Mouse (Mus musculus) midbrain, embryonic 14.5 days (tissue): ENCODE results near the gene Rmnd1. TPM values are rescaled to one million over a fixed set of nuclear protein-coding genes. Genes with fewer than 3 reads are reported as not detected.
A peak's percentile ranks its signal among the peaks of the same experiment; 100 is the strongest.

ENCODE experiments used
- ATAC-seq: fragments of 200-750 bp; cut with Nextera tagmentation; 2 replicates; pipeline ENCODE4 v1.8.0; 2017; ENCODE audit warnings: moderate number of reproducible peaks, moderate library complexity; ENCODE audit not compliant: low FRiP score, low TSS enrichment
- DNase-seq: peaks from one replicate; pipeline ENCODE4 v3.0.0-alpha.2; 2015
- H3K27ac ChIP-seq: fragments of 300-500 bp; sonication (generic); replicated peaks from 2 replicates; pipeline ENCODE4 v1.5.1; 2014; ENCODE audit warnings: mild to moderate bottlenecking, low read depth, low read length, moderate library complexity
- H3K27me3 ChIP-seq: fragments of 300-500 bp; sonication (generic); 2 replicates; pipeline ENCODE4 v1.6.1; 2014; ENCODE audit warnings: low read length, control low read depth, mixed read lengths; ENCODE audit not compliant: control insufficient read depth, insufficient read depth
- H3K36me3 ChIP-seq: fragments of 300-500 bp; sonication (generic); 2 replicates; pipeline ENCODE4 v1.6.1; 2014; ENCODE audit warnings: low read length, control low read depth; ENCODE audit not compliant: control insufficient read depth, insufficient read depth
- H3K4me1 ChIP-seq: fragments of 300-500 bp; sonication (generic); 2 replicates; pipeline ENCODE4 v1.6.1; 2014; ENCODE audit warnings: mild to moderate bottlenecking, antibody characterized with exemption, low read length, control low read depth; ENCODE audit not compliant: control insufficient read depth, insufficient read depth
- H3K4me2 ChIP-seq: fragments of 300-500 bp; sonication (generic); 2 replicates; pipeline ENCODE4 v1.6.1; 2014; ENCODE audit warnings: mild to moderate bottlenecking, low read length, moderate library complexity
- H3K4me3 ChIP-seq: fragments of 300-500 bp; sonication (generic); replicated peaks from 2 replicates; pipeline ENCODE4 v1.5.1; 2014; ENCODE audit warnings: low read depth, low read length
- H3K9ac ChIP-seq: fragments of 300-500 bp; sonication (generic); replicated peaks from 2 replicates; pipeline ENCODE4 v1.6.1; 2014; ENCODE audit warnings: mild to moderate bottlenecking, low read length, moderate library complexity
- H3K9me3 ChIP-seq: fragments of 300-500 bp; sonication (generic); 2 replicates; pipeline ENCODE4 v1.6.1; 2016; ENCODE audit warnings: low read length, control low read depth, mixed read lengths; ENCODE audit not compliant: control insufficient read depth
- WGBS: fragments of 180-500 bp; shearing (Covaris S2); extraction: QIAGEN DNeasy Blood & Tissue Kit; methylation state at CpG from one replicate; pipeline ENCODE4 v1.1.7; 2014; 5-methylcytosine and 5-hydroxymethylcytosine counted together
- polyA plus RNA-seq: library from polyadenylated mRNA; unstranded; fragments of >200 nt; fragmentation: Nextera tagmentation; extraction: Ambion mirVana; gene quantifications from 2 replicates; pipeline ENCODE4 v1.2.1, GENCODE M21; 2014

Gene Rmnd1
- polyA plus RNA-seq = 44.5 and 45.7 TPM in 2 replicates

GRCm38 (mm10) chr10:4432123-4432931 lies at the start of gene Rmnd1, which contains the start of gene Armt1:
TSS of gene Rmnd1 (minus strand) at chr10:4432388.
TSS of gene Armt1 (plus strand) at chr10:4432467.
- peaks cover 9% of the 10 kb centered on the region; the same call in 1 of the 2 replicates for H3K36me3 ChIP-seq
- no peaks in the 10 kb centered on the region for H3K27me3 ChIP-seq
- WGBS = under 1% methylated on average over 75 of the region's 75 CpGs
- H3K27ac ChIP-seq = peak within 1 kb of the TSS; percentile 65
- H3K9ac ChIP-seq = peak within 1 kb of the TSS; percentile 72
- H3K4me2 ChIP-seq = peak within 1 kb of the TSS; percentile 69
- H3K9me3 ChIP-seq = no peaks in the 10 kb centered on the region
- DNase-seq (peak; percentile 96), ATAC-seq (peak; percentile 94)
- no peaks in the 10 kb centered on the region for H3K4me1 ChIP-seq
- peak within 1 kb of the TSS; percentile 58 for H3K4me3 ChIP-seq

DNA sequence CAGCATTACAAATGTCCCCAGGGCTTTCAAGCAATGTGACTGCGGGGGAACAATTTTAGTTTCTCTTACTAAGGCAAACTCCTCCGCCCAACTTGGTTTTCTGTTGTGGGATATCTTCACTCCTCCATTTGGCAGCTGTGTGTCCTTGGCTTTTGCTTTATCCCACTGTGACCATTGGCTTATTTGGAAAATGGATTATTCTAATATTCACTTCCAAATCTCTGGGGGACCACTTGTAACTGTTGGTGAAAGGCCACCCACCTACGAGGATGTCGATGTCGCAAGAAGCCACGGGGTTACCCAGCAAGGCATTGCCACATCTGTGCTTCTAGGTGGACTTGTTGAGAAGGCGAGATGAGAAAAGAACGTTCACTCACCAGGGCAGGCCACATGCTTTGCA lies 49.5 kb upstream of the Rmnd1 start:
- Histone ChIP-seq H3K9ac (no peak overlapping the region), H3K9me3 (no peaks in the 10 kb centered on the region), H3K27ac (no peak overlapping the region), H3K27me3 (no peaks in the 10 kb centered on the region), H3K36me3 (no peaks in the 10 kb centered on the region), H3K4me1 (no peaks in the 10 kb centered on the region), H3K4me3 (no peak overlapping the region), H3K4me2 (no peak overlapping the region)
- 87% methylated on average over 8 of the region's 8 CpGs for WGBS
- no peak for DNase-seq
- ATAC-seq = no peak

DNA sequence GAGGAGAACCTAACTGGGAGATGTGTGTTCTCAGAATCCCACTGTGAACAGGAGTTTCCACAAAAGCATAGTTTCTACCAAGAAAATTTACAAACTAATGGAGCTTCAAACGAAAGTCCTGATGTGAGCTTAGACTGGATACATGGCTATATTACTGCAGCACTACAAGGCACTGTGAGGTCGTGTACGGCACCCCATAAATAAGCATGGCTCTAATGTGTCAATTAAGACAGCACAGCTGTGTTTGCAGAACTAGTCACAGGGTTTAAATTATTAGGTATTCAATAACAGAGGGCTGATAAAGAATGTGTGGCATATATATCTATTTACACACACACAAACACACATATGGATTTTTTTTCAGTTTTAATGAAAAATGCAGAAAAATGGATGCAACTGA lies 48.7 kb upstream of the Rmnd1 start:
- 85% methylated on average over 3 of the region's 3 CpGs for WGBS
- Histone ChIP-seq H3K9ac (no peak overlapping the region), H3K4me3 (no peak overlapping the region), H3K27ac (no peak overlapping the region), H3K4me2 (no peak overlapping the region), H3K36me3 (no peaks in the 10 kb centered on the region), H3K27me3 (no peaks in the 10 kb centered on the region), H3K9me3 (no peaks in the 10 kb centered on the region), H3K4me1 (no peaks in the 10 kb centered on the region)
- DNase-seq = no peak
- no peak for ATAC-seq

DNA sequence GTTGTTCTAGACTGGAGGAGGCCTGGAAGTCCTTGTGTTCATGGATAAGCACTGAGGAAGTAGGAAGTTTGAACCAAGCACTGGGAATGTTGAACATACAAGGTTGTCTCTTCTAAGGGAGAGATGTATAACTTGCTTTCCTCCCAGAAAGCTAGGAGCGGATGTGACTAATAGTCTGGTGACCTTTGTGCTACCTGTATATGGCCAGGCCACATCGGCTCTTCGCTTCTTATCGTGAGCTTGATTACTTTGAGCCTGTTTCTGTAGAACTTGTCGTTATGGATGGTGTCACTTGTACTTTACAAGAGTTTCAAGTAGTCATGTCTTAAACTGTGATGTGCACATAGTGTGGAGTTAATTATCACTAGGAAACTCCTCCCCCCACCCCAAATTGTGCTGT lies 44.4 kb upstream of the Rmnd1 start:
- 94% methylated on average over 5 of the region's 5 CpGs for WGBS
- no peak overlapping the region for H3K9ac ChIP-seq
- H3K36me3 ChIP-seq = no peaks in the 10 kb centered on the region
- H3K4me1 ChIP-seq = no peaks in the 10 kb centered on the region
- no peak overlapping the region for H3K4me3 ChIP-seq
- H3K27me3 ChIP-seq = no peaks in the 10 kb centered on the region
- no peak for DNase-seq
- no peaks in the 10 kb centered on the region for H3K9me3 ChIP-seq
- no peak overlapping the region for H3K27ac ChIP-seq
- H3K4me2 ChIP-seq = no peak overlapping the region
- no peak for ATAC-seq

DNA sequence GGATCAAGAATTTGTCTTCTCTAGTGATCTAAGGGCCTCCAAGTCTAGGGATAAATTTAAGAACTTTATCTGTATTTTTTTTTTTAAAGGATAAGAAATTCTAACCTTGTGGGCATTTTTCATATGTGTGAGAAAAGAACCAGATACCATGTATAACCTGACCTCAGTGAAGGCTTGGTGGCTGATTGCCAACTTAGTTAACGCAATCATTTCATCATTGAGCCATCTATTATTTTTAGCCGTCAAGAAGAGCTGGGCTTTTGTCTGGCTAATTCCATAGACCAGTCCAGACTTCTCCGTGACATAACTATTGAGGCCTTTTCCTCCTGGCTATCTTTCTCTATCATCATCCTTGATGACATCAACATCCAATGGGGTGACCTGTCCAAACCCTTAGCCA lies 43.2 kb upstream of the Rmnd1 start:
- no peak overlapping the region for H3K27ac ChIP-seq
- no peak overlapping the region for H3K9ac ChIP-seq
- no peak overlapping the region for H3K4me2 ChIP-seq
- 75% methylated on average over 3 of the region's 3 CpGs for WGBS
- H3K9me3 ChIP-seq = no peaks in the 10 kb centered on the region
- no peaks in the 10 kb centered on the region for H3K4me1 ChIP-seq
- H3K36me3 ChIP-seq = no peaks in the 10 kb centered on the region
- H3K4me3 ChIP-seq = no peak overlapping the region
- no peaks in the 10 kb centered on the region for H3K27me3 ChIP-seq
- ATAC-seq (no peak), DNase-seq (no peak)

GRCm38 (mm10) chr10:4473591-4473993 lies 41.4 kb upstream of the Rmnd1 start:
- Histone ChIP-seq H3K27me3 (no peaks in the 10 kb centered on the region), H3K4me2 (no peak overlapping the region), H3K9ac (no peak overlapping the region), H3K27ac (no peak overlapping the region), H3K4me1 (no peaks in the 10 kb centered on the region), H3K9me3 (no peaks in the 10 kb centered on the region), H3K36me3 (no peaks in the 10 kb centered on the region), H3K4me3 (no peak overlapping the region)
- no peak for DNase-seq
- no peak for ATAC-seq
- WGBS = 94% methylated on average over 11 of the region's 11 CpGs

- Histone ChIP-seq H3K4me1 (no peaks in the 10 kb centered on the region), H3K4me2 (no peak overlapping the region), H3K9me3 (no peaks in the 10 kb centered on the region), H3K4me3 (no peak overlapping the region), H3K27ac (no peak overlapping the region), H3K27me3 (no peaks in the 10 kb centered on the region), H3K36me3 (no peaks in the 10 kb centered on the region), H3K9ac (no peak overlapping the region)
- DNase-seq = no peak
- 88% methylated on average over 3 of the region's 3 CpGs for WGBS
- no peak for ATAC-seq
Measured at GRCm38 (mm10) chr10:4469406-4469805, 37.2 kb upstream of the Rmnd1 start.

- no peak overlapping the region for H3K4me3 ChIP-seq
- no peak for DNase-seq
- 84% methylated on average over 7 of the region's 7 CpGs for WGBS
- H3K4me2 ChIP-seq = no peak overlapping the region
- no peaks in the 10 kb centered on the region for H3K4me1 ChIP-seq
- no peak for ATAC-seq
- H3K9me3 ChIP-seq = no peaks in the 10 kb centered on the region
- H3K27ac ChIP-seq = no peak overlapping the region
- no peaks in the 10 kb centered on the region for H3K36me3 ChIP-seq
- no peaks in the 10 kb centered on the region for H3K27me3 ChIP-seq
- H3K9ac ChIP-seq = no peak overlapping the region
Measured at GRCm38 (mm10) chr10:4465799-4466198, 33.6 kb upstream of the Rmnd1 start.

GRCm38 (mm10) chr10:4460201-4460600 lies 28.0 kb upstream of the Rmnd1 start:
- H3K36me3 ChIP-seq = peaks cover 7% of the 10 kb centered on the region

More at GRCm38 (mm10) chr10:4460201-4460600, 28.0 kb upstream of the Rmnd1 start:
- H3K4me2 ChIP-seq = no peak overlapping the region
- no peak overlapping the region for H3K4me3 ChIP-seq
- no peaks in the 10 kb centered on the region for H3K27me3 ChIP-seq
- H3K9ac ChIP-seq = no peak overlapping the region
- DNase-seq = no peak
- 94% methylated on average over 2 of the region's 2 CpGs for WGBS
- no peak overlapping the region for H3K27ac ChIP-seq
- no peak for ATAC-seq
- no peaks in the 10 kb centered on the region for H3K9me3 ChIP-seq
- H3K4me1 ChIP-seq = no peaks in the 10 kb centered on the region
